Mouse (Mus musculus): ENCODE results near the gene Sfxn5. TPM values are rescaled to one million over a fixed set of nuclear protein-coding genes. Genes with fewer than 3 reads are reported as not detected.

The Sfxn5 gene
- total and polyA plus RNA-seq, 2 experiments from 2014 or later: 2.7 to 4.8 TPM

- 56% methylated on average over 15 of the region's 15 CpGs for WGBS
- Histone ChIP-seq H3K27ac (ENCODE audit: low read depth) (no peak overlapping the region), H3K4me2 (ENCODE audit: low read depth, low read length) (no peak overlapping the region), H3K9ac (replicated peaks; ENCODE audit: low read depth, low read length) (no peak overlapping the region), H3K36me3 (replicated peaks; ENCODE audit: control insufficient read depth, insufficient read depth, low read length) (no peaks in the 10 kb centered on the region), H3K4me3 (ENCODE audit: low read depth, low read length) (no peak overlapping the region), H3K9me3 (replicated peaks; ENCODE audit: control insufficient read depth, low read length) (no peaks in the 10 kb centered on the region), H3K27me3 (ENCODE audit: control insufficient read depth, insufficient read depth, low read length) (peaks cover 31% of the 10 kb centered on the region), H3K4me1 (ENCODE audit: control insufficient read depth, insufficient read depth) (no peaks in the 10 kb centered on the region)
- DNase-seq (ENCODE audit: low spot score) (no peak), ATAC-seq (ENCODE audit: insufficient read depth, low read depth) (no peak)
- TF ChIP-seq EP300 (IDR thresholded peaks at IDR 0.05; ENCODE audit: low read depth): no peak
- no peak for TF ChIP-seq CTCF (IDR thresholded peaks at IDR 0.05; ENCODE audit: low read depth)
Observed at GRCm38 (mm10) chr6:85206939-85207285, 126.3 kb downstream of the Sfxn5 start.

- TF ChIP-seq CTCF (IDR thresholded peaks at IDR 0.05; ENCODE audit: low read depth) (no peak), EP300 (IDR thresholded peaks at IDR 0.05; ENCODE audit: low read depth) (no peak)
- Histone ChIP-seq H3K27me3 (ENCODE audit: control insufficient read depth, insufficient read depth, low read length) (peaks cover 33% of the 10 kb centered on the region), H3K9ac (replicated peaks; ENCODE audit: low read depth, low read length) (no peak overlapping the region), H3K9me3 (replicated peaks; ENCODE audit: control insufficient read depth, low read length) (no peaks in the 10 kb centered on the region), H3K4me3 (ENCODE audit: low read depth, low read length) (no peak overlapping the region), H3K36me3 (replicated peaks; ENCODE audit: control insufficient read depth, insufficient read depth, low read length) (no peaks in the 10 kb centered on the region), H3K4me2 (ENCODE audit: low read depth, low read length) (no peak overlapping the region), H3K4me1 (ENCODE audit: control insufficient read depth, insufficient read depth) (no peaks in the 10 kb centered on the region), H3K27ac (ENCODE audit: low read depth) (no peak overlapping the region)
- DNase-seq (ENCODE audit: low spot score) (no peak), ATAC-seq (ENCODE audit: insufficient read depth, low read depth) (no peak)
- WGBS: 38% methylated on average over 16 of the region's 16 CpGs
Observed at GRCm38 (mm10) chr6:85206182-85206938, 126.9 kb downstream of the Sfxn5 start.

DNA sequence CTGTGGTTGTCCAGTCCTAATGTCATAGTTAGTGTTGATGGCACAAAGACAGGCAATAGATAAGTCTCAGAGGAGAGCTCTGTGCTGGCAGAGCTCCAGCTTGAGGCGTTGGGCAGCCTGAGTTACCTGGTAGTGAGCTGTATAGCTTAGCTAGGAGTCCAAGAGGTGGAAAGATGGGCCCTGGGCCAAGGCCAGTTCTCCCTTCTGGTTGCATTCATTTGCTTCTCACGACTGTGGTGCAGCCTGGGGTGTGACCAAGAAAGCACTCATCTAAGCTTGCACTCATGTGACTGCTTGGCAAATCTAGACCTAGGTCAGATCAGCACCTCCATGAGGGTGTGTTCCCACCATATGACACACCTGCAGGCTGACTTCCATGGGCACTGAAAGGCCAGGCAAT lies 135.3 kb downstream of the Sfxn5 start:
- no peak overlapping the region for H3K4me2 ChIP-seq (ENCODE audit: low read depth, low read length)
- WGBS: 31% methylated on average over 2 of the region's 2 CpGs
- H3K27me3 ChIP-seq (ENCODE audit: control insufficient read depth, insufficient read depth, low read length): peaks cover 44% of the 10 kb centered on the region
- ATAC-seq (ENCODE audit: insufficient read depth, low read depth) (no peak), DNase-seq (ENCODE audit: low spot score) (no peak)
- H3K9ac ChIP-seq (replicated peaks; ENCODE audit: low read depth, low read length): no peak overlapping the region
- H3K27ac ChIP-seq (ENCODE audit: low read depth): no peak overlapping the region
- no peak overlapping the region for H3K4me3 ChIP-seq (ENCODE audit: low read depth, low read length)
- H3K36me3 ChIP-seq (replicated peaks; ENCODE audit: control insufficient read depth, insufficient read depth, low read length): no peaks in the 10 kb centered on the region
- no peak for TF ChIP-seq EP300 (IDR thresholded peaks at IDR 0.05; ENCODE audit: low read depth)
- no peak for TF ChIP-seq CTCF (IDR thresholded peaks at IDR 0.05; ENCODE audit: low read depth)
- H3K9me3 ChIP-seq (replicated peaks; ENCODE audit: control insufficient read depth, low read length): no peaks in the 10 kb centered on the region
- H3K4me1 ChIP-seq (ENCODE audit: control insufficient read depth, insufficient read depth): no peaks in the 10 kb centered on the region

DNA sequence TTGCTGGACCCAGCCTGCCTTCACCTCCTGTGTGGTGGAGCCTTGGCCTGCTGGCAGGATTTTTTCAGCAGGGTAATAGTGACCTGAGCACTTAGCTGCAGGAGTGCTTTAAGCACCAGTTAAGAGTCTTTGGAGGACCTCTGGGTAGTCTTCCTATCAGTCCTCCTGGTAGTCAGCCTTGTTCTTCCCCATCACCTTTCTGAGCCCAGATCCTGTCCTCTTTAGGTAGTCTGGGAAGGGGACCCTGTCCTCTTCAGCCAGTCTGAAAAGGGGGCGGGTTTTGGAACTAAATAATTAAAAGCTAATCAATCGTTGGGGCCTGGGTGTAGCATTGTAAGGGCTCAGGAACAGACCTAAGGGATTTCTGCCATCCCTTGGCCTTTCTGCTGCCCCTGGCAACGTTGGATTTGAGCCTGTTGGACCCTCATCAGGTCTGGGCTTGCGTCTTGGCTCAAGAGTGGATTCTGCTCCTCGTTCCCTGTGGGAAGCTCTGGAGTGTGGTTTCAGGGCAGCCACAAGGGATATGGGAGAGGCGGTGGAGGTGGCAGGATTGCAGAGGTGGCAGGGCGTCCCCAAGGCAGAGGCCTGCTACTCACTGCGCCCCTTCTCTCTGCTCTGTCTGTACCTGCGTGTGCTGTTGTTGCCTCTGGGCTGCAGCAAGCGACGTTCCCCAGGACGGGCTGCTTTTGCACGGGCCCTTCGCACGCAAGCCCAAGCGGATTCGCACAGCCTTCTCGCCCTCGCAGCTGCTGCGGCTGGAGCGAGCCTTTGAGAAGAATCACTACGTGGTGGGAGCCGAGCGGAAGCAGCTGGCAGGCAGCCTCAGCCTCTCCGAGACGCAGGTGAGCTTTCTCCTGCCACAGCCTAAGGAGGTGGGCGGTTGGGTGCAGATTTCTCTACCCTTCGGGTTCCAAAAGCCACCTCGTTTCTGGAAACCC lies 139.6 kb downstream of the Sfxn5 start:
- Histone ChIP-seq H3K4me2 (ENCODE audit: low read depth, low read length) (no peak overlapping the region), H3K36me3 (replicated peaks; ENCODE audit: control insufficient read depth, insufficient read depth, low read length) (no peaks in the 10 kb centered on the region), H3K9ac (replicated peaks; ENCODE audit: low read depth, low read length) (no peak overlapping the region), H3K27me3 (ENCODE audit: control insufficient read depth, insufficient read depth, low read length) (peaks cover 78% of the 10 kb centered on the region), H3K9me3 (replicated peaks; ENCODE audit: control insufficient read depth, low read length) (no peaks in the 10 kb centered on the region), H3K4me3 (ENCODE audit: low read depth, low read length) (no peak overlapping the region), H3K27ac (ENCODE audit: low read depth) (no peak overlapping the region), H3K4me1 (ENCODE audit: control insufficient read depth, insufficient read depth) (no peaks in the 10 kb centered on the region)
- 13% methylated on average over 29 of the region's 29 CpGs for WGBS
- no peak for DNase-seq (ENCODE audit: low spot score)
- TF ChIP-seq CTCF (IDR thresholded peaks at IDR 0.05; ENCODE audit: low read depth): no peak
- TF ChIP-seq EP300 (IDR thresholded peaks at IDR 0.05; ENCODE audit: low read depth): no peak
- ATAC-seq (ENCODE audit: insufficient read depth, low read depth): no peak

DNA sequence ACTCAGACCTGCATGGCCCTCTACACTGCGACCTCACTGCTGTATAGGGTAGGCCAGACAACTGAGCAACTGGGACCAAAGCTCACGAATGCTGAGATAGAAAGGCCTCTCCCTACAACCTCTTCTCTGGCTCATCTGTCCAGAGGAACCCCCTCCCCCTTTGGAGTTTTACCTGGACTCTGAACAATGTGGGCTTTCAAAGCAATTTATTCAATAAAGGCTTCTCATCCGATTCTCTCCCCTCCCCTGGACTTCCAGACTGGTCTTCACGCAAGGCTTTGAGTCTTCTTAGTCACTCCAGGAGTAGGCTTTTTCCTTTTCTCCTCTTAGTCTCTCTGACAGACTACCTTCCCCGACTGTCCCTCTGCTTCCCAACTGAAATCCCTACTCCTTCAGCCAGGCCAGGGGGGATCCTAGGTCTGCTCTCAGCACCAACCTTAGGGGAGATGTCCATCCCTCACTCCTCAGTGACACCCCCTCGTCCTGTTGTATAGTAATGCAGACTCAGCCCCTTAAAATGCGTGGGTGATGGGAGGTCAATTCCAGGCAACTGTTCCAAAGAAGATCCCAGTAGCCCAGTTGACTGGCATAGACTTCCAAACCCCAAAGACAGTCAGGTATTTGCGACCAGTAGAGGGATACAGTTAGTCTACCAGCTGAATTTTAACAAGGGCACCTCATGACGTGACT lies 141.3 kb downstream of the Sfxn5 start:
- no peaks in the 10 kb centered on the region for H3K4me1 ChIP-seq (ENCODE audit: control insufficient read depth, insufficient read depth)
- no peak overlapping the region for H3K27ac ChIP-seq (ENCODE audit: low read depth)
- H3K4me2 ChIP-seq (ENCODE audit: low read depth, low read length): no peak overlapping the region
- H3K27me3 ChIP-seq (ENCODE audit: control insufficient read depth, insufficient read depth, low read length): peaks cover 96% of the 10 kb centered on the region
- no peaks in the 10 kb centered on the region for H3K9me3 ChIP-seq (replicated peaks; ENCODE audit: control insufficient read depth, low read length)
- H3K36me3 ChIP-seq (replicated peaks; ENCODE audit: control insufficient read depth, insufficient read depth, low read length): no peaks in the 10 kb centered on the region
- no peak overlapping the region for H3K9ac ChIP-seq (replicated peaks; ENCODE audit: low read depth, low read length)
- 32% methylated on average over 9 of the region's 9 CpGs for WGBS
- DNase-seq (ENCODE audit: low spot score) (no peak), ATAC-seq (ENCODE audit: insufficient read depth, low read depth) (no peak)
- TF ChIP-seq EP300 (IDR thresholded peaks at IDR 0.05; ENCODE audit: low read depth) (no peak), CTCF (IDR thresholded peaks at IDR 0.05; ENCODE audit: low read depth) (no peak)
- H3K4me3 ChIP-seq (ENCODE audit: low read depth, low read length): no peak overlapping the region

Measured in heart, postnatal 0 days (tissue).